Mouse (Mus musculus): Measurements from ENCODE around the gene Tas1r1. TPM values are rescaled to one million over a fixed set of nuclear protein-coding genes. Genes with fewer than 3 reads are reported as not detected.
A peak's percentile ranks its signal among the peaks of the same experiment; 100 is the strongest.
"Not testable (repeated sequence)": the region's sequence is repeated elsewhere in the genome, so short reads cannot be mapped to it uniquely, and the experiment has no call there.

Tas1r1 gene
- total RNA-seq, 1 experiment from 2014 or later: not detected

GRCm38 (mm10) chr4:152067280-152067679, 28.9 kb upstream of the Tas1r1 start:
- 0 out of 2 replicates have a peak, but pooled peaks have one; percentile 14 for ATAC-seq (replicated peaks; ENCODE audit: insufficient number of reproducible peaks, low FRiP score, low TSS enrichment, poor library complexity, severe bottlenecking)

- no peak for ATAC-seq (replicated peaks; ENCODE audit: insufficient number of reproducible peaks, low FRiP score, low TSS enrichment, poor library complexity, severe bottlenecking)
Observed at GRCm38 (mm10) chr4:152062390-152063110, 24.2 kb upstream of the Tas1r1 start.

- no peak for ATAC-seq (replicated peaks; ENCODE audit: insufficient number of reproducible peaks, low FRiP score, low TSS enrichment, poor library complexity, severe bottlenecking)
Observed at GRCm38 (mm10) chr4:152044609-152045008, 6.2 kb upstream of the Tas1r1 start.

- ATAC-seq (replicated peaks; ENCODE audit: insufficient number of reproducible peaks, low FRiP score, low TSS enrichment, poor library complexity, severe bottlenecking): no peak
Observed at GRCm38 (mm10) chr4:152043171-152043570, 4.8 kb upstream of the Tas1r1 start.

GRCm38 (mm10) chr4:152041924-152042641, 3.7 kb upstream of the Tas1r1 start:
- no peak for ATAC-seq (replicated peaks; ENCODE audit: insufficient number of reproducible peaks, low FRiP score, low TSS enrichment, poor library complexity, severe bottlenecking)

GRCm38 (mm10) chr4:152039831-152040310, 1.5 kb upstream of the Tas1r1 start:
- ATAC-seq (replicated peaks; ENCODE audit: insufficient number of reproducible peaks, low FRiP score, low TSS enrichment, poor library complexity, severe bottlenecking): no peak

GRCm38 (mm10) chr4:152038985-152039830, 840 bp upstream of the Tas1r1 start, which contains the start of gene Nol9:
TSS of gene Nol9 (plus strand) at chr4:152039321.
- peak; percentile 82 for ATAC-seq (replicated peaks; ENCODE audit: insufficient number of reproducible peaks, low FRiP score, low TSS enrichment, poor library complexity, severe bottlenecking)

GRCm38 (mm10) chr4:152036464-152036863, 1.9 kb downstream of the Tas1r1 start:
- ATAC-seq (replicated peaks; ENCODE audit: insufficient number of reproducible peaks, low FRiP score, low TSS enrichment, poor library complexity, severe bottlenecking): not testable (repeated sequence)

GRCm38 (mm10) chr4:152032922-152033321, 5.4 kb downstream of the Tas1r1 start:
- ATAC-seq (replicated peaks; ENCODE audit: insufficient number of reproducible peaks, low FRiP score, low TSS enrichment, poor library complexity, severe bottlenecking): no peak

GRCm38 (mm10) chr4:152029997-152030396, 8.4 kb downstream of the Tas1r1 start:
- no peak for ATAC-seq (replicated peaks; ENCODE audit: insufficient number of reproducible peaks, low FRiP score, low TSS enrichment, poor library complexity, severe bottlenecking)

GRCm38 (mm10) chr4:152029087-152029486, 9.3 kb downstream of the Tas1r1 start:
- ATAC-seq (replicated peaks; ENCODE audit: insufficient number of reproducible peaks, low FRiP score, low TSS enrichment, poor library complexity, severe bottlenecking): no peak

GRCm38 (mm10) chr4:152028456-152028855, 9.9 kb downstream of the Tas1r1 start:
- no peak for ATAC-seq (replicated peaks; ENCODE audit: insufficient number of reproducible peaks, low FRiP score, low TSS enrichment, poor library complexity, severe bottlenecking)

GRCm38 (mm10) chr4:152027524-152027923, 10.8 kb downstream of the Tas1r1 start, which contains the start of gene Zbtb48:
TSS of gene Zbtb48 (minus strand) at chr4:152027671.
- peak; percentile 89 for ATAC-seq (replicated peaks; ENCODE audit: insufficient number of reproducible peaks, low FRiP score, low TSS enrichment, poor library complexity, severe bottlenecking)

- ATAC-seq (replicated peaks; ENCODE audit: insufficient number of reproducible peaks, low FRiP score, low TSS enrichment, poor library complexity, severe bottlenecking): 0 out of 2 replicates have a peak, but pooled peaks have one; percentile 8
Observed at GRCm38 (mm10) chr4:152026751-152027508, 11.4 kb downstream of the Tas1r1 start.

- no peak for ATAC-seq (replicated peaks; ENCODE audit: insufficient number of reproducible peaks, low FRiP score, low TSS enrichment, poor library complexity, severe bottlenecking)
Observed at GRCm38 (mm10) chr4:152024525-152024924, 13.8 kb downstream of the Tas1r1 start.

GRCm38 (mm10) chr4:152022506-152022905, 15.9 kb downstream of the Tas1r1 start:
- no peak for ATAC-seq (replicated peaks; ENCODE audit: insufficient number of reproducible peaks, low FRiP score, low TSS enrichment, poor library complexity, severe bottlenecking)

- ATAC-seq (replicated peaks; ENCODE audit: insufficient number of reproducible peaks, low FRiP score, low TSS enrichment, poor library complexity, severe bottlenecking): no peak
Observed at GRCm38 (mm10) chr4:152021568-152022097, 16.7 kb downstream of the Tas1r1 start.

GRCm38 (mm10) chr4:152020024-152020423, 18.3 kb downstream of the Tas1r1 start:
- no peak for ATAC-seq (replicated peaks; ENCODE audit: insufficient number of reproducible peaks, low FRiP score, low TSS enrichment, poor library complexity, severe bottlenecking)

Measured in monocyte, adult 5-6 weeks (primary cell).